Mouse (Mus musculus): ENCODE results near the gene Dact3. TPM values are rescaled to one million over a fixed set of nuclear protein-coding genes. Genes with fewer than 3 reads are reported as not detected.
A peak's percentile ranks its signal among the peaks of the same experiment; 100 is the strongest.

Dact3 gene
- polyA plus RNA-seq, 1 experiment from 2014 or later: 7.6 TPM

GRCm38 (mm10) chr7:16841078-16841477, 34.0 kb upstream of the Dact3 start:
- Histone ChIP-seq H3K27me3 (ENCODE audit: control insufficient read depth, insufficient read depth, low read length) (no peaks in the 10 kb centered on the region), H3K36me3 (ENCODE audit: control insufficient read depth, insufficient read depth, low read length) (peaks cover 12% of the 10 kb centered on the region), H3K9ac (ENCODE audit: low read depth, low read length) (no peak overlapping the region), H3K4me3 (ENCODE audit: low read depth, low read length) (no peak overlapping the region), H3K4me1 (replicated peaks; ENCODE audit: control insufficient read depth, insufficient read depth, low read length) (peaks cover 2% of the 10 kb centered on the region; the same call in 1 of the 2 replicates), H3K9me3 (ENCODE audit: control insufficient read depth, low read length) (no peaks in the 10 kb centered on the region), H3K27ac (ENCODE audit: low read depth, low read length) (no peak overlapping the region), H3K4me2 (replicated peaks; ENCODE audit: low read depth, low read length) (no peak overlapping the region)
- DNase-seq (ENCODE audit: low spot score) (no peak), ATAC-seq (ENCODE audit: low FRiP score) (no peak)
- 74% methylated on average over 4 of the region's 4 CpGs for WGBS

- H3K4me3 ChIP-seq (ENCODE audit: low read depth, low read length): peak overlapping the region; percentile 54
- no peaks in the 10 kb centered on the region for H3K9me3 ChIP-seq (ENCODE audit: control insufficient read depth, low read length)
- ATAC-seq (ENCODE audit: low FRiP score): 0 out of 2 replicates have a peak, but pooled peaks have one; percentile 11
- H3K4me1 ChIP-seq (replicated peaks; ENCODE audit: control insufficient read depth, insufficient read depth, low read length): peaks cover 2% of the 10 kb centered on the region; the same call in 1 of the 2 replicates
- 41% methylated on average over 11 of the region's 11 CpGs for WGBS
- DNase-seq (ENCODE audit: low spot score): peak; percentile 24
- H3K27me3 ChIP-seq (ENCODE audit: control insufficient read depth, insufficient read depth, low read length): no peaks in the 10 kb centered on the region
- H3K36me3 ChIP-seq (ENCODE audit: control insufficient read depth, insufficient read depth, low read length): peaks cover 12% of the 10 kb centered on the region
- H3K9ac ChIP-seq (ENCODE audit: low read depth, low read length): 0 out of 2 replicates have a peak overlapping the region, but pooled peaks have one; percentile 75
- H3K4me2 ChIP-seq (replicated peaks; ENCODE audit: low read depth, low read length): peak overlapping the region; percentile 98
- H3K27ac ChIP-seq (ENCODE audit: low read depth, low read length): 0 out of 2 replicates have a peak overlapping the region, but pooled peaks have one; percentile 5
Observed at GRCm38 (mm10) chr7:16841561-16842560, 33.3 kb upstream of the Dact3 start.

GRCm38 (mm10) chr7:16842645-16843063, 32.5 kb upstream of the Dact3 start, which contains the start of gene Prkd2:
Gene Prkd2, plus strand, starts transcription at chr7:16842902.
- Histone ChIP-seq H3K4me2 (replicated peaks; ENCODE audit: low read depth, low read length) (peak within 1 kb of the TSS; percentile 98), H3K9ac (ENCODE audit: low read depth, low read length) (peak within 1 kb of the TSS; percentile 75), H3K36me3 (ENCODE audit: control insufficient read depth, insufficient read depth, low read length) (peaks cover 12% of the 10 kb centered on the region), H3K4me1 (replicated peaks; ENCODE audit: control insufficient read depth, insufficient read depth, low read length) (peaks cover 2% of the 10 kb centered on the region; the same call in 1 of the 2 replicates), H3K27me3 (ENCODE audit: control insufficient read depth, insufficient read depth, low read length) (no peaks in the 10 kb centered on the region), H3K4me3 (ENCODE audit: low read depth, low read length) (peak within 1 kb of the TSS; percentile 54), H3K9me3 (ENCODE audit: control insufficient read depth, low read length) (no peaks in the 10 kb centered on the region), H3K27ac (ENCODE audit: low read depth, low read length) (peak within 1 kb of the TSS; percentile 55)
- WGBS: 0% methylated on average over 31 of the region's 32 CpGs
- ATAC-seq (ENCODE audit: low FRiP score) (peak; percentile 86), DNase-seq (ENCODE audit: low spot score) (peak; percentile 91)

- H3K27ac ChIP-seq (ENCODE audit: low read depth, low read length): peak overlapping the region; percentile 55; the same call in 1 of the 2 replicates
- ATAC-seq (ENCODE audit: low FRiP score): no peak
- WGBS: 1% methylated on average over 33 of the region's 33 CpGs
Observed at GRCm38 (mm10) chr7:16843441-16844171, 31.5 kb upstream of the Dact3 start.

GRCm38 (mm10) chr7:16844696-16845071, 30.4 kb upstream of the Dact3 start:
- peaks cover 2% of the 10 kb centered on the region; the same call in 1 of the 2 replicates for H3K4me1 ChIP-seq (replicated peaks; ENCODE audit: control insufficient read depth, insufficient read depth, low read length)
- H3K9me3 ChIP-seq (ENCODE audit: control insufficient read depth, low read length): no peaks in the 10 kb centered on the region
- no peak for ATAC-seq (ENCODE audit: low FRiP score)
- no peaks in the 10 kb centered on the region for H3K27me3 ChIP-seq (ENCODE audit: control insufficient read depth, insufficient read depth, low read length)
- H3K36me3 ChIP-seq (ENCODE audit: control insufficient read depth, insufficient read depth, low read length): peaks cover 2% of the 10 kb centered on the region
- no peak overlapping the region for H3K27ac ChIP-seq (ENCODE audit: low read depth, low read length)
- no peak for DNase-seq (ENCODE audit: low spot score)
- 67% methylated on average over 3 of the region's 3 CpGs for WGBS
- H3K4me2 ChIP-seq (replicated peaks; ENCODE audit: low read depth, low read length): 0 out of 2 replicates have a peak overlapping the region, but pooled peaks have one; percentile 98
- no peak overlapping the region for H3K9ac ChIP-seq (ENCODE audit: low read depth, low read length)
- no peak overlapping the region for H3K4me3 ChIP-seq (ENCODE audit: low read depth, low read length)

More at GRCm38 (mm10) chr7:16843441-16844171, 31.5 kb upstream of the Dact3 start:
- Histone ChIP-seq H3K27me3 (ENCODE audit: control insufficient read depth, insufficient read depth, low read length) (no peaks in the 10 kb centered on the region), H3K4me1 (replicated peaks; ENCODE audit: control insufficient read depth, insufficient read depth, low read length) (peaks cover 2% of the 10 kb centered on the region; the same call in 1 of the 2 replicates), H3K4me3 (ENCODE audit: low read depth, low read length) (peak overlapping the region; percentile 54), H3K9me3 (ENCODE audit: control insufficient read depth, low read length) (no peaks in the 10 kb centered on the region), H3K9ac (ENCODE audit: low read depth, low read length) (peak overlapping the region; percentile 75), H3K4me2 (replicated peaks; ENCODE audit: low read depth, low read length) (peak overlapping the region; percentile 98), H3K36me3 (ENCODE audit: control insufficient read depth, insufficient read depth, low read length) (peaks cover 5% of the 10 kb centered on the region)
- DNase-seq (ENCODE audit: low spot score): no peak

- Histone ChIP-seq H3K36me3 (ENCODE audit: control insufficient read depth, insufficient read depth, low read length) (peaks cover 2% of the 10 kb centered on the region; the same call in 1 of the 2 replicates), H3K9ac (ENCODE audit: low read depth, low read length) (no peak overlapping the region), H3K27me3 (ENCODE audit: control insufficient read depth, insufficient read depth, low read length) (no peaks in the 10 kb centered on the region), H3K4me2 (replicated peaks; ENCODE audit: low read depth, low read length) (peak overlapping the region; percentile 19; the same call in 1 of the 2 replicates), H3K9me3 (ENCODE audit: control insufficient read depth, low read length) (no peaks in the 10 kb centered on the region), H3K4me1 (replicated peaks; ENCODE audit: control insufficient read depth, insufficient read depth, low read length) (peaks cover 2% of the 10 kb centered on the region; the same call in 1 of the 2 replicates), H3K27ac (ENCODE audit: low read depth, low read length) (no peak overlapping the region), H3K4me3 (ENCODE audit: low read depth, low read length) (no peak overlapping the region)
- 36% methylated on average over 14 of the region's 14 CpGs for WGBS
- DNase-seq (ENCODE audit: low spot score) (no peak), ATAC-seq (ENCODE audit: low FRiP score) (no peak)
Observed at GRCm38 (mm10) chr7:16845072-16845819, 29.9 kb upstream of the Dact3 start.

GRCm38 (mm10) chr7:16845820-16846167, 29.3 kb upstream of the Dact3 start:
- Histone ChIP-seq H3K27ac (ENCODE audit: low read depth, low read length) (no peak overlapping the region), H3K4me3 (ENCODE audit: low read depth, low read length) (no peak overlapping the region), H3K9ac (ENCODE audit: low read depth, low read length) (no peak overlapping the region), H3K4me1 (replicated peaks; ENCODE audit: control insufficient read depth, insufficient read depth, low read length) (peaks cover 2% of the 10 kb centered on the region; the same call in 1 of the 2 replicates), H3K36me3 (ENCODE audit: control insufficient read depth, insufficient read depth, low read length) (no peaks in the 10 kb centered on the region), H3K4me2 (replicated peaks; ENCODE audit: low read depth, low read length) (0 out of 2 replicates have a peak overlapping the region, but pooled peaks have one; percentile 19), H3K27me3 (ENCODE audit: control insufficient read depth, insufficient read depth, low read length) (no peaks in the 10 kb centered on the region), H3K9me3 (ENCODE audit: control insufficient read depth, low read length) (no peaks in the 10 kb centered on the region)
- WGBS: 37% methylated on average over 10 of the region's 10 CpGs
- no peak for ATAC-seq (ENCODE audit: low FRiP score)
- no peak for DNase-seq (ENCODE audit: low spot score)

- no peak overlapping the region for H3K4me2 ChIP-seq (replicated peaks; ENCODE audit: low read depth, low read length)
- WGBS: 95% methylated on average over 5 of the region's 5 CpGs
- DNase-seq (ENCODE audit: low spot score) (no peak), ATAC-seq (ENCODE audit: low FRiP score) (no peak)
- no peak overlapping the region for H3K9ac ChIP-seq (ENCODE audit: low read depth, low read length)
- no peaks in the 10 kb centered on the region for H3K9me3 ChIP-seq (ENCODE audit: control insufficient read depth, low read length)
- H3K4me3 ChIP-seq (ENCODE audit: low read depth, low read length): no peak overlapping the region
- no peaks in the 10 kb centered on the region for H3K36me3 ChIP-seq (ENCODE audit: control insufficient read depth, insufficient read depth, low read length)
- H3K27ac ChIP-seq (ENCODE audit: low read depth, low read length): no peak overlapping the region
- peaks cover 2% of the 10 kb centered on the region; the same call in 1 of the 2 replicates for H3K4me1 ChIP-seq (replicated peaks; ENCODE audit: control insufficient read depth, insufficient read depth, low read length)
- H3K27me3 ChIP-seq (ENCODE audit: control insufficient read depth, insufficient read depth, low read length): no peaks in the 10 kb centered on the region
Observed at GRCm38 (mm10) chr7:16846775-16847174, 28.3 kb upstream of the Dact3 start.

All from hindbrain, embryonic 11.5 days (tissue).